Mouse (Mus musculus): Measurements from ENCODE around the gene Pard3b. TPM values are rescaled to one million over a fixed set of nuclear protein-coding genes. Genes with fewer than 3 reads are reported as not detected.

Gene Pard3b
- total RNA-seq, 2 experiments from 2014 or later: 3.2 to 3.4 TPM

DNA sequence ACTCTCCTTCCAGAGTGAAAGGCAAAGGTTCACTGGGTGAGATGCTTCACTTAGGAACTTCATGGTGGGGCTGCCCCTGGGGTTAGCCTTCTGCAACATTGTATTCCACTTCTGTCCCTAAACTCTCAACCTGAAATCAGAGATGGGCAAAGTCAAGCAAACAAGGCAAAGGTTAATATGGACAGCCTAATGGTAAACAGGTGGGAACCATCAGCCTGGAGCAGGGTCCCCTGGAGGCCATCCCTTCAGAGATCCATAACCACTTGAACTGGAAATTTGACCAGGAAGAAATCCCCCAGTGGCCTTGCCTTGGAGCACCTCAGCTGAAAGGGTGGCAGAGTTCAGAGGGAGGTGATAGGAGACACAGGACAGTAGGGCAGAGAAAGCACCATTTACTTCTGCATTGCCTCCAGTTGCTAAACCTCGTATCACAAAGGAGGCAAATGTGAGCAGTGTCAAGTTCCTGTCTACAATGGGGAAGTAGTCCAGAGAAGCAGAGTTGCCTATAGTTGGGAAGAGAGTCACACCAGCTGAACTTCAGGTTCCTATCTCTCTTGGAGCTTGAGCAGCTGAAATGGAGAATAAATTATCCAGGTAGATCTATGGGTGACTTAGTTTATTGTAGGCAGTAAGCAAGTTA lies 412.7 kb downstream of the Pard3b start:
- intact Hi-C loops (cut with DNase I): no loop called here
- no peak for DNase-seq (ENCODE audit: low spot score in 2 of 2)

DNA sequence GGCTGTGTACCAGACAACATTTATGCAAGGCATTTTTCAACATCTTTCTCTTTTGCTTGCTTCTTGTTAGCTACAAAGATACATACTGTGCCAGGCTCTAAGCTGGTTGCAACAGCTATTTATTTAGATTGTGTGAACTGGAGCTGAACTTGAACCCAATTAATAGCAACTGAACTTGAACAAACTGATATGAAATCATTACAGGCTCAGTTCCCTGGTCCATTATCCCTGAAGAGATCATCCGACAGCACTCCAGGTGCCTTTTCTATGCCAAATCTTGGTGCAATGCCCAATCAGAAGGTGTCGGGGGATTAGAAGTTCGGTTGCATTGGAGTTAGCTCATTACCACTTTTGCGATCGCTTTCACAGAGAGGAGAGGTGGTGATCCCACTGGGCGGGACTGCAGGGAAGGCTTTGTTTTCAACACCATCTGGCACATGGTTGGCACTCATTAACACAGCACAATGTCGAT lies 414.6 kb downstream of the Pard3b start:
- intact Hi-C loops (cut with DNase I): no loop called here
- DNase-seq (ENCODE audit: low spot score in 2 of 2): no peak

DNA sequence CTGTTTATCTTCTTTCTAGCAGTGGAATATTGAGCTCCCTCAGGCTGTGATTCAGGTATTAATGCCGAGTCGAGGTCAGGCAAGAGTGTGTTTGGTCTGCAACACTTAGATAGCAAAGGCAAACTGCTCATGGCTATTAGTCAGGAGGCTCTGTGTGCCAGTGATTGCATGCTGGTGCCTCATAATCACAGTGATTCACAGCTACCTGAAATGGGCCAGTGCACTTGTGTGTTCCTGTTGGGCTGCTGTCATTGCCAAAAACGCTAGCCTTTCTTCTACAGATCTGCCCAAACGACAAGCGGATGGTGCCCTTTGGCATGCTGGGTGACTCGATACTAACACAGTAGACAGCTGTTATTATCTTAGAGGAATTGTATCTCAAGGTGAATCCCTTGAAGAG lies 416.7 kb downstream of the Pard3b start:
- intact Hi-C loops (cut with DNase I): no loop called here
- no peak for DNase-seq (ENCODE audit: low spot score in 2 of 2)

DNA sequence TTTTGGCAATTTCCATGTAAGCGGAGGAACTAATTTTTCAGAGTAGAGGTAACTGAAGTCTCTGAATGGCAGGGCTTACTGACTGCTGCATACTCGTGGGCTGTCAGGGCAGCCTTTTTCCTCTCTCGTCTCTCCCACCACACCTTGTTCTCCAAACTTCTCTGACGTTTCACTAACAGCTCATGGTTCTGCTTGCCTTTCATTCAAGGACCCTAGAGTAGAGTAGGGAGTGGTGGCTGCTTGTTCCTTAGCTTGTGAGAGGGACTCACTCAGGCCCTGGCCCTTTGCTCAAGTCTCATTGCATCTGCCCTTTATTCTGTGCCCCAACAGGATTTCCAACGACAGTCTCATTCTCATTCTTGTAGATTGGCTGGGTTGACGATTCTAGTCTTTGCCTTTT lies 432.0 kb downstream of the Pard3b start:
- intact Hi-C loops (cut with DNase I): no loop called here
- no peak for DNase-seq (ENCODE audit: low spot score in 2 of 2)

GRCm38 (mm10) chr1:62071139-62071538 lies 432.5 kb downstream of the Pard3b start:
- intact Hi-C loops (cut with DNase I): no loop called here
- no peak for DNase-seq (ENCODE audit: low spot score in 2 of 2)

DNA sequence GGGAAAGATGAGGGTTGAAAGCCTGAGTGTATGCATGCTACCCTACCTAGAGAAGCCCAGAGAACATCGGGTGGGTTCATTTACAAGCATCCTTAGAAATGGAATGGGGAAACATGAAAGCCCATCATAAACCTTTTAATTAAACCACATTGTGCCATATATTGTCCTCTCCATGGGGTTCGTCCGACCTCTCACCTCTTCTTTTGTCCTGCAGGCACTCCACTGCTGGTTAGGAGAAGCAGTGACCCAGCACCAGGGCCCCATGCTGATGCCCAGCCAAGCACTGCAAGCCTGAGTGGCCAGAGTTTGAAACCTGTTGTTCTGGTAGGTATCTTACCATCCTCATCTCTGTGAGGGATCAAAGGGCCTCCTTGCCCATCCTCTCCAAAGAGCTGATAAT lies 437.5 kb downstream of the Pard3b start:
- no peak for DNase-seq (ENCODE audit: low spot score in 2 of 2)
- intact Hi-C loops (cut with DNase I): no loop called here

DNA sequence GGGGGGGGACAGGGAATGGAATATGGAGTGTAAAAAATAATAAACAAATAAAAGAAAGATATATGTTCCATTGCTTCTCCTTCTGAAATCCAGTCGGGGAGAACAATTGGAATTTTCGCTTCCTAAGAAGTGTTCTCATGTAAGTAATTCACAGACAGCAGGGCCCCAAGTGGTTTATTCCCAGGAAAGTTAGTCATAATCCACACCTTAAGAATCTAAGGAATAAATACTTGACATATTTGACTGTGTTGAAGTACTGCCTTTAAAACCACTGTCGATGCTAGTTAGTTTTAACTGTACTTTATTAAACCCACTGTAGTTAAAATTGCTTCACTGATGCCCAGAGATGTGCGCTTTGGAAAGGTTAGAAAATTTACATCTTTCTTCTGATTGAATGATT lies 442.5 kb downstream of the Pard3b start:
- no peak for DNase-seq (ENCODE audit: low spot score in 2 of 2)
- intact Hi-C loops (cut with DNase I): no loop called here

GRCm38 (mm10) chr1:62085995-62086394 lies 447.4 kb downstream of the Pard3b start:
- intact Hi-C loops (cut with DNase I): no loop called here
- DNase-seq (ENCODE audit: low spot score in 2 of 2): peak in 1 of 2 experiments; percentile 2

DNA sequence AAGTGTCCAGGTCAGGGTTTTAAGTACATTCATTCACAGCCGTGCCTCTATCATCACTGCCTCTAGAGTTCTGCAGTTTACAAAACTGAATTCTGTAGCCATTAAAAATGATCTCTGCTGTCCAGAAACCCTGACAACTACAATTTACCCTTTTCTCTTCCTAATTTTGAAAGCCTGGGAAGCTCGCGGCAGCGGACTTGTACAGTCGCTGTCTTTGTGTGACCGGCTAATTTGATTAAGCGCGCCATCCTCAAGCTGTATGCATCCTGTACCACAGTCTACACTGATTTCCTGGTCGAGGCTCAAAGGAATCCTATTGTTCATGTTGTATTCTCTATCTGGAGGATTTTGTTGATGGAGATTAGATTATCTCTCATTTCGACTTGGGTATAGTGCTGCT lies 448.8 kb downstream of the Pard3b start:
- no peak for DNase-seq (ENCODE audit: low spot score in 2 of 2)
- intact Hi-C loops (cut with DNase I): no loop called here

GRCm38 (mm10) chr1:62094885-62095284 lies 456.3 kb downstream of the Pard3b start:
- no peak for DNase-seq (ENCODE audit: low spot score in 2 of 2)
- intact Hi-C loops (cut with DNase I): no loop called here

GRCm38 (mm10) chr1:62122426-62122825 lies 483.8 kb downstream of the Pard3b start:
- DNase-seq (ENCODE audit: low spot score in 2 of 2): no peak
- intact Hi-C loops (cut with DNase I): no loop called here

- intact Hi-C loops (cut with DNase I): no loop called here
- DNase-seq (ENCODE audit: low spot score in 2 of 2): no peak
Measured at GRCm38 (mm10) chr1:62129186-62129585, 490.6 kb downstream of the Pard3b start.

GRCm38 (mm10) chr1:62148134-62148533 lies 509.5 kb downstream of the Pard3b start:
- intact Hi-C loops (cut with DNase I): no loop called here
- DNase-seq (ENCODE audit: low spot score in 2 of 2): no peak

DNA sequence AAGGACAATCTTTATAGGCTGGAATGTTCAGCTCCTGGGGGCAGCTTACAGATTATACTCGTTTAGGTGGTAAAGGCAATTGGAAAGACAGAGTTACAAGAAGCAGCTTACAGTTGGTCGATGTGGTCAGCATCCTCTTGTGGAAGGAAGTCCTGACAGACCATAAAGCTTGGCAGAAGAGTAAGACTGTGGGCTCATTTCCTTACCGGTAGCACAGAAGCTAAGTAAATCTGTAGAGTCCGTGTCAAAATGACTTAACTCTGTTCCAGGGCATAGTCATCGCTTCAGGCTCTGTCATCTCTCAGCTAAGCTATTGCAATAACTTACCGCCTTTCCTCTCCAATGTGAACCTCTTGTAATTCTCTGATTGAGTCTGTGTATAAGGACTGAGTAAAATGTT lies 510.2 kb downstream of the Pard3b start:
- no peak for DNase-seq (ENCODE audit: low spot score in 2 of 2)
- intact Hi-C loops (cut with DNase I): no loop called here

- no peak for DNase-seq (ENCODE audit: low spot score in 2 of 2)
- intact Hi-C loops (cut with DNase I): no loop called here
Measured at GRCm38 (mm10) chr1:62155970-62156369, 517.3 kb downstream of the Pard3b start.

DNA sequence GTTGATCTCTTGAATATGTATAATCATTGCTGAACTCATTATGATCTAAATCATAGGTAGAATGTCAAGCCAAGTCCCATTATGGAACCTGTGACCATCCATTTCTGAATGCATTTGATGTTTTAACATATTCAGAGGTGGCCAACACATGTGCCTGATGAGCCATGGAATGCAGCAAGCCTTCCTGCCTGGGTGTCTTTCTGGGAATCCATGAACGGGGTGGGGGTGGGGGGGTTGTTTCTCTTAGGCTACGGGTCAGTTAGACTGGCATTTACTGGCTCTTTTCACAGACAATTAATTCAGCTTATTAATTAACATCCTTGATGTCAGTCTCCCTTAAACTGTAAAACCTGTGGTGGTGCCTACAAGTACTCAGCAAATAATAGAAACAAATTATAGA lies 521.0 kb downstream of the Pard3b start:
- no peak for DNase-seq (ENCODE audit: low spot score in 2 of 2)
- intact Hi-C loops (cut with DNase I): no loop called here

DNA sequence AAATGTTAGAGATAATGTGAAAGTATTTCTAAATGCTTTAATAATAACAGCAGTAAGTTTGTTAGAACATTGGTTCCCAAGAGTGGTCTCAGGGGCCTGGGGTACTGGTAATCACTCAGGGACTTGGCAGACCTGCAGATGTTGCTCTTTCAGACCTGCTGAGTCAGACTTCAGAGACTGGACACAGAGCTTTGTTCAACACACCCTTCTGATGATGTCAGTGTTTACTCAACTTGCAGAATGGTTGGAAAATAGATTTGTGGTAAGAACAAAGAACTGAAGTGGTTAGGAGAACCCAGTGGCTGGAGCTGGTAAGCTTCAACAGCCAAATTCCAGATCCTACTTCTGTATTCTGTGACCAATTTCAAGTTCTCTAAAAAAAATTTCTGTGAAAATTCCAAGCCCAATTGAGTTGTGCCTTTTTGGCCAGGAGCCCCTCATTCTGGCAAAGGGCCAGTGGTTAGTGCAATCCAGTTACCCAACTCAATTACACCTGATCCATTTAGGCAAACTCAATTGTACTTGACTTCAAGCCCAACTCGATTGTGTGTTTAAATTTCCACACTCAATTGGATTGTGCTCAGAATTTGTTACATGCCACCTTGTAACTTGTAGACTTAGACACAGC lies 536.5 kb downstream of the Pard3b start:
- intact Hi-C loops (cut with DNase I): no loop called here

DNA sequence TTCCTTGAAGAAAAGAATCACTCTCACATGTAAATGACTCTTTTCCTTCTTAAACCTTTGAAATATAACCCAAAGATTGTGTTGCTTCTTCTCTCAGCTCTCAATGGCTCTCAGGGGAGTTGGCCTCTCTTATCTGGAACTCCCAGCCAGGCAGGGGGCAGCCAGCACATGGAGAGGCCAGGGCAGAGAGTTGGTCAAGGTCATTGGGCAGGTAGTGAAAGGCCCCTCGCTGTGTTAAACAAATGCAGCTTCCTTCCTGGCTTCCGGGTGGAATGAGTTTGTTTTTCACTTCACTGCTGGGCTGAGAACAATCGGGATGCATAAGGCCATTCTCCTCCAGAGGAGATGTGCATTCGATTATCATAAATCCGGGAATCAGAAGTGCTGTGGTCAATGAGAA lies 543.0 kb downstream of the Pard3b start:
- intact Hi-C loops (cut with DNase I): no loop called here
- DNase-seq (ENCODE audit: low spot score in 2 of 2): no peak

More for the DNA sequence above, 536.5 kb downstream of the Pard3b start:
- no peak for DNase-seq (ENCODE audit: low spot score in 2 of 2)

- no peak for DNase-seq (ENCODE audit: low spot score in 2 of 2)
- intact Hi-C loops (cut with DNase I): no loop called here
Measured at GRCm38 (mm10) chr1:62182634-62183033, 544.0 kb downstream of the Pard3b start.

DNA sequence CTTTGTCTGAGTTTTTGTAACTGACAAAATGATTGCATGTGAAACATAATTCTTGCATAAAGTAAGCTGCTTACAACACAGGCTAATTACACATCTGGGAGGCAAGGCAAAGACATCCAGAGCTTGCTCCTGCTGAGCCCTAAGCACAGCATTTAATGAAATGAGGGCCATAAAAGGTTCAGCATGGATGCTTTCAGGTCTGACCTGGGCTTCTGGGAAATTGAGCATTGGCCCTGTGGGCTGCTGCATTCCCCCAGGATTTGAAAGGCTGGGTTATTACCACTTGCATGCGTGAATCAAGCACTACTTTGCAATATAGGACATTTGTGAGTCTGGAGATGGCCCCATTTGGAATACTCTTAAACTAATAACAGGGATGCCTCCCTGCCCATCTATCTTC lies 552.2 kb downstream of the Pard3b start:
- intact Hi-C loops (cut with DNase I): no loop called here
- DNase-seq (ENCODE audit: low spot score in 2 of 2): no peak

DNA sequence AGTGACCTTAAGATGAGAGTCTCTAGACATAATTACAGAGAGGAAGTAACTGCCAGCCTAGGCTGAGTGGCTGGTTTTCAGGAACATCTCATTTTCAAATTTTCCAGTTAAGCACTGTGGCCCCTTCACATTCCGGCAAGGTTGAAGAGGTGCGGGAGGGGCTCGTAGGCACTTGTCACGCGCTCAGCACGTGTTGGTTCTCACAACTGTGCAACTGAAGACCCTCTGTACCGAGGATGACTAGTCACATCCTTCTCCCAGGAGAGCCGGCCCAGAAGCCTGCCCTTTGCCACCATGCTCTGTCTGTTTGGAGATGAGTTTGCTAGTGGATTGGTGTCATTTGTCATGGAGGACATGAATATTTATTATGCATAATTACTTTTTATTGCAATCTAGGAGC lies 558.9 kb downstream of the Pard3b start:
- intact Hi-C loops (cut with DNase I): no loop called here

DNA sequence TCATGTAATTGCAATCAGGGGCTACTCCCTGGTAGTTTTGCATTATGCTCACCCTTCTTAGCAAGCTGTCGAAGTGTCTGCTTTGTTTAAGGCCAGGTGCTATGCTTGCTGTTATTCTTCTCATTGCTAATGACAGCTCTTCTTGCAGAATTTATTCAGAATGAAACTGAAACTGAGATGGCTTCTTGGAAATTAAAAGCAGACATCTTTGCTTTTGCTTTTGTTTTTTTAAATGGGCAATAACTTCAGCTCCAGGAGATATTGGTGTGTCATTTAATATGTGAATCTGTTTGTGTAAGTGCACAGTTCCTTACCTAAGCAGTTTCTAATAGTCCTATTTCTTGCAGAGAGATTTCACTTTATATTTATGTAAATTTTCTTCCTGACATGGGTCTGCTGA lies 562.3 kb downstream of the Pard3b start:
- no peak for DNase-seq (ENCODE audit: low spot score in 2 of 2)
- intact Hi-C loops (cut with DNase I): no loop called here

More for the DNA sequence above, 558.9 kb downstream of the Pard3b start:
- DNase-seq (ENCODE audit: low spot score in 2 of 2): no peak
